Mouse (Mus musculus) heart, adult 2 months (tissue): ENCODE results near the gene Zfp575.

Experiments used
- CTCF ChIP-seq: fragments of 200-600 bp; IDR thresholded peaks from 2 replicates; pipeline ENCODE4 v1.8.1; 2022; ENCODE audit warnings: antibody characterized with exemption, mild to moderate bottlenecking, moderate library complexity
- EP300 ChIP-seq: fragments of 200-500 bp; IDR thresholded peaks from 2 replicates; pipeline ENCODE4 v1.6.1; 2011; ENCODE audit warnings: low read depth, low read length, control low read depth; ENCODE audit not compliant: insufficient read depth
- POLR2A ChIP-seq: fragments of 200-500 bp; IDR thresholded peaks from 2 replicates; pipeline ENCODE4 v1.6.1; 2011; ENCODE audit warnings: mild to moderate bottlenecking, low read depth, low read length, control low read depth; ENCODE audit not compliant: insufficient read depth

DNA sequence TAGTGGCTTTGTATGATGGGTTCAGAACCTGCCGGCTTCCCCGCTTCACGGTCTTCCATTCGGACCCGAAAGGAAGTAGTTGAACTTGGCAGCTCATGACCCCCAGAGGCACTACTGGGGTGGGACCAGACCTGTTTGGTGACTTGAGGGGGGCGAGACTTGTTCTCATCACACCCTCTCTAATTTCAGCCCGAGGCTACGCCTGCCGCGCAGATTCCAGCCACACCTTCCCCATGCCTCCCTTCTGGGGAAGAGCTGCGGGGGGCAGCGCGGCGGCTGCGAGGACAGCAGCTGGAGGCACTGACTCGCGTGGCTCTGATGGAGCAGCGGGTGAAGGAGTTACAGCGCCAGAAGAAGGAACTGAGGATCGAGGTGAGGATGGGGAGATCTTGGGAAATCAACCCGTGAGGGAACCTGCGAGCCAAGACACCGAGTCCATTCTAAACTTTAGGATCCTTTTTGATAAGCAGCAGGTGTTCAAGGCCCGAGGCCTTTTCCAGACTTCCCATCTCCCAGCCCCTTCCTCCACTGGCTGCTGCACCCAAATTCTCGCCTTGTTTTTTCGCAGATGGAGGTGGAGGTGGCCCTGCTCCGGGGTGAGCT lies 25.0 kb upstream of the Zfp575 start:
- TF ChIP-seq POLR2A (no peak), CTCF (no peak), EP300 (no peak)
